In genomic region chr13:30841306-30841705, GRCm38 (mm10) we compare ENCODE assay signal across 22 mouse cellular contexts.
A peak's percentile ranks its signal among the peaks of the same experiment; 100 is the strongest.
DNase-seq lines count a peak whose midpoint lies in the region; ATAC-seq and TF ChIP-seq lines count a peak whose summit lies in the region.
"Had no signal": no experiment of that assay in that cellular context is flagged by ENCODE, and none has a peak within 500 bp of the region (broad histone marks: within the 10 kb centered on the region; RNA-seq: fewer than 3 reads in every experiment).

No protein-coding gene starts in this region.

- 0 out of 2 replicates have a peak, but pooled peaks have one; percentile 27 for ATAC-seq in lung, embryonic 15.5 days (ENCODE audit: borderline replicate concordance, extremely low read depth, low FRiP score, low TSS enrichment)
- ATAC-seq in lung, postnatal 0 days = peak; percentile 41; the same call in 1 of the 2 replicates
- ATAC-seq: forebrain, embryonic 13.5 days; Patski had no signal

- DNase-seq in heart, adult 11 months = peak; percentile 46
- DNase-seq in heart, postnatal 4 days = no peak
- DNase-seq in lung, postnatal 14 days = no peak
- peak; percentile 4 for DNase-seq in lung, postnatal 0 days (ENCODE audit: low spot score)
- no peak for DNase-seq in lung, adult 18-20 months
- peak; percentile 21 for DNase-seq in skeletal muscle tissue, adult 2 months (ENCODE audit: low read depth, low spot score)
- DNase-seq: adrenal gland, adult 8-10 months; adrenal gland, postnatal 14 days; adrenal gland, postnatal 36 days; B cell, adult 2 months; cerebellum, adult 11-12 months; cerebellum, adult 2 months; cerebellum, adult 9-10 months; cerebellum, postnatal 10 days; cerebellum, postnatal 25 days had no signal

- H3K4me2 ChIP-seq in lung, embryonic 15.5 days = no peak overlapping the region
- H3K4me2 ChIP-seq in lung, postnatal 0 days (replicated peaks; ENCODE audit: low read depth, low read length) = no peak overlapping the region
- H3K4me2 ChIP-seq: embryonic facial prominence, embryonic 12.5 days; forebrain, embryonic 13.5 days had no signal

- H3K36me3 ChIP-seq in lung, embryonic 15.5 days = 0 out of 2 replicates have a peak, but pooled peaks cover 4% of the 10 kb centered on the region
- no peaks in the 10 kb centered on the region for H3K36me3 ChIP-seq in lung, postnatal 0 days (ENCODE audit: insufficient read depth, low read length)

- H3K4me3 ChIP-seq in lung, embryonic 15.5 days = no peak overlapping the region
- H3K4me3 ChIP-seq in lung, postnatal 0 days (ENCODE audit: low read depth, low read length) = no peak overlapping the region
- H3K4me3 ChIP-seq: embryonic facial prominence, embryonic 10.5 days; embryonic facial prominence, embryonic 12.5 days; forebrain, embryonic 13.5 days had no signal

- H3K4me1 ChIP-seq in lung, embryonic 15.5 days = no peaks in the 10 kb centered on the region
- H3K4me1 ChIP-seq in lung, postnatal 0 days (ENCODE audit: insufficient read depth, low read depth, low read length) = no peaks in the 10 kb centered on the region
- H3K4me1 ChIP-seq: embryonic facial prominence, embryonic 10.5 days; embryonic facial prominence, embryonic 12.5 days; forebrain, embryonic 13.5 days had no signal

- no peak overlapping the region for H3K9ac ChIP-seq in lung, embryonic 15.5 days
- no peak overlapping the region for H3K9ac ChIP-seq in lung, postnatal 0 days (replicated peaks; ENCODE audit: low read depth)
- H3K9ac ChIP-seq: embryonic facial prominence, embryonic 12.5 days; forebrain, embryonic 13.5 days had no signal

- no peak for TF ChIP-seq EP300 in lung, postnatal 0 days (IDR thresholded peaks at IDR 0.05)

- no peak overlapping the region for H3K27ac ChIP-seq in lung, embryonic 15.5 days
- H3K27ac ChIP-seq in lung, postnatal 0 days (ENCODE audit: low read length) = no peak overlapping the region
- H3K27ac ChIP-seq: embryonic facial prominence, embryonic 10.5 days; embryonic facial prominence, embryonic 12.5 days; forebrain, embryonic 13.5 days had no signal

- TF ChIP-seq CTCF in lung, postnatal 0 days (IDR thresholded peaks at IDR 0.05) = no peak

- H3K9me3 ChIP-seq in lung, embryonic 15.5 days = no peaks in the 10 kb centered on the region
- H3K9me3 ChIP-seq in lung, postnatal 0 days (ENCODE audit: low read length) = no peaks in the 10 kb centered on the region
- H3K9me3 ChIP-seq: embryonic facial prominence, embryonic 10.5 days; embryonic facial prominence, embryonic 12.5 days; forebrain, embryonic 13.5 days; G1E had no signal

- WGBS in lung, embryonic 15.5 days = 40% methylated on average over 4 of the region's 4 CpGs
- WGBS in lung, postnatal 0 days = 55% methylated on average over 4 of the region's 4 CpGs

- H3K27me3 ChIP-seq in lung, embryonic 15.5 days = no peaks in the 10 kb centered on the region
- no peaks in the 10 kb centered on the region for H3K27me3 ChIP-seq in lung, postnatal 0 days (replicated peaks; ENCODE audit: insufficient read depth, low read length)
- H3K27me3 ChIP-seq: CH12.LX; embryonic facial prominence, embryonic 12.5 days; forebrain, embryonic 13.5 days; Patski had no signal

Comparison
In these comparisons a context has a peak if more than half of its experiments do, and no peak if none do; other contexts are left out.
1. DNase-seq: peak in heart, adult 11 months (single experiment), lung, postnatal 0 days (single experiment) and skeletal muscle tissue, adult 2 months (single experiment); none in heart, postnatal 4 days (single experiment), lung, postnatal 14 days (single experiment) and lung, adult 18-20 months (0 of 2).